Mouse (Mus musculus) Muller cell, postnatal 12 days (primary cell): ENCODE data around the gene Thy1.

Experiments
- DNase-seq: peaks from one replicate; pipeline ENCODE4 v3.0.0-alpha.2; 2015; ENCODE audit errors: inconsistent ontology term

Thy1 gene

DNA sequence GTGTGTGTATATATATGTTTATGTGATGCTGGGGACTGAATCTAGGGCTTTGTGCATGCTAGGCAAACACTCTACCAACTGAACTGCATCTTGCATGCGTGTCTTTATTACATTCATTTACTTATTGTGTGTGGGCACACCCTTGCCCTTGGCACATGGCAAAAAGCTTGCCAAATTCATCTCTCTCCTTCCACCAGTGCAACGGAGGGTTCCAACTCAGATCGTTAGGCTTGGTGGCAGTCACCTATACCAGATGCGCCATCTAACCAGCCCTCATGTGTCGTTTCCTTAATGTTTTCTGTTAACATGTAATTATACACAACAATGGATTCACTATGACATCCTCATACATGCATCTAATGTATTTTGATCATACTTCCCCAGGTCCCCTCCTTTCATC is 39.1 kb downstream of the Thy1 start:
- DNase-seq = no peak

GRCm38 (mm10) chr9:44083392-44084121 is 40.4 kb downstream of the Thy1 start:
- DNase-seq = no peak

- no peak for DNase-seq
These were observed 41.1 kb downstream of the Thy1 start for GRCm38 (mm10) chr9:44084236-44084635.

- DNase-seq = peak; percentile 92
These were observed 41.6 kb downstream of the Thy1 start for GRCm38 (mm10) chr9:44084659-44085229.

DNA sequence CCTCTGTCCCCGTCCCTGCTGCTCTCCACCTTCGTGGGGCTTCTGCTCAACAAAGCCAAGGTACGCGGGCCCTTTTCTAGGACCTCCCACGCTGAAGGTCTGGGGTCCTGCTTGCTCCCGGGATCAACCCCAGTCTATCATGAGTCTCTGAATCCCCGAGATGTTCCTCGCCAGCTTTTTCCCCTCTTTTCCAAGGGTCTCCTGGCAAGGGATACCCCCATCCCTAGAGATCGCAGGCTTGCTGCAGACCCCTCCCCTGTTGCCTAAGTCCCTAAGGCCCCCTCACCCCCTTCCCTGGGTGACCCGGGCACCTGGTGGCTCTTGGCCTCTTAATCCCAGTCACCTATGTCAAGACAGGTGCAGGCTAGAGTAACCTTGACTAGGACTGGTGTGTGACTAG is 42.1 kb downstream of the Thy1 start:
- no peak for DNase-seq

- peak; percentile 44 for DNase-seq
These were observed 42.8 kb downstream of the Thy1 start for GRCm38 (mm10) chr9:44085741-44086665.

- DNase-seq = no peak
These were observed 43.8 kb downstream of the Thy1 start for GRCm38 (mm10) chr9:44086960-44087359.

DNA sequence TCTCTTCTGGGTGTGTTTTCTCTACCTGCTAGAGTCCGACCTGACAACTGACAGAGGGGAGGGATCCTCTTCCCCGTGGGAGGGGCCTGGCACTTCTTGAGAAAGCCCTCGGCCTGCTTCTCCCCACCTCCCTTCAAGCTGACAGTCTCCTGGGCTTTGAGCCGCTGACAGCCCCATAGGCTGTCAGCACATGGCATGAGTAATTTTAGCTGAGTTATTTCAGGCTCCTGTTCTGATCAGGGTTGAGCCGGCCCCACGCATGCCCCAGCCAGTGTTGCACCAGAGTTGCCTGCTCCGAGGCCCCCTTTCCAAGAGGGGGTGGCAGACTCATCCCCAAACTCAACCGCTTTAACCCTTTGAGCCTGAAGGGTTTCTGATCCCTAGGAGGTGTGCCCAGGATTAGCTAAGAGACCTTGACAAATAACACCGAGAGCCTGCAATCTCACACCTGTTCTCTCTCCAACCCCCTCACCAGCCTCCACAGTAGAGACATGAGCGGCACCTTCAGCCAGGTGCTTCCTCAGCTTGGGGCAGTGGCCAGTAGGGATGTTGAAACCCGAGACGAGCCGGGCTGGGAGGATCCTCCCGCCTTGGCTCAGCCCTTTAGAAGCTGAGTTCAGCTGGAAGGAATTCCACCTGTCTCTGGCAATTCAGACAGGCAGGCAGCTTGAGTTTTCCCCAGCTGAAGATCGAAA is 44.7 kb downstream of the Thy1 start:
- DNase-seq = peak; percentile 30

- no peak for DNase-seq
These were observed 45.9 kb downstream of the Thy1 start for GRCm38 (mm10) chr9:44088877-44089608.

DNA sequence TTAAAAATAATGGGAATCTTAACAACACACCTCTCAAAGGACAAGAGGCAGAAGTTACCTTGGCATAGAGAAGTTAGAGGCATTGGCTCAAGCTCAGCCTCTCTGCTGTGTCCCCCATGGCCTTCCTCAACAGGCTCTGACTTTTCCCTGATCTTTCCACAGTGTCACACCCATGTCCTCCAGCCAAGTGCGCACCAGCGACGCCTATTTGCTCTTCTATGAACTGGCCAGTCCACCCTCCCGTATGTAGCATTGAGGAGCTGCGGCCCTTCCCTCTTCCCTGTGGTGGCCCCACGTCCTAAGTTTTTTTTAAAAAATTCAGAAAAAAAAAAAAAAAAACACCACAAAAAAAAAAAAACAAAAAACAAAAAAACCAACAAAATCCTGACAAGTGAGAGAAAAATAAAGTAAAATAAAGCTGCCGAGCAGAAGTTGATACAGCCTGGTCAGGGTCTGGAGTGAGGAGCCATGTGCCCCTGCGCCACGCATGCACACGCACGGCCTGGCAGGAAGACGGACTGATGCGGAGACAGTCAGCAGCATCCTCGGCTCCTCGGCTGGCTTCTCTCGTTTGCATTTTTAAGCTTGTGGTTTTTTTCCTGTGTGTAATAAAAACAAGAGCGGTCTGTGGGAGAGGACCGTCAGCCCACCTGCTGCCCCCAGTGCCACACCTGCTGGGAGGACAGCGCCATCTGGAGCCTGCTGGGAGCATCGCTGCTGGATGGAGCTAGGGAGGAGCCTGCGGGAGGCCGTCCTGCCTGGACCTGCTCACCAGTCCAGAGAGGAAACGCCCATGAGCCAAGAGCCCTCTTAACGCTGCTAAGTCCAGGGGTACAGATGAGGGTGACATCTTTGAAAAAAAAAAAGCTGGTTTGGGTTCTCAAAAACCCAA is 50.7 kb downstream of the Thy1 start:
- DNase-seq = peak; percentile 64

- DNase-seq = no peak
These were observed 51.6 kb downstream of the Thy1 start for GRCm38 (mm10) chr9:44094737-44095136.

GRCm38 (mm10) chr9:44095781-44096180 is 52.6 kb downstream of the Thy1 start:
- DNase-seq = no peak

DNA sequence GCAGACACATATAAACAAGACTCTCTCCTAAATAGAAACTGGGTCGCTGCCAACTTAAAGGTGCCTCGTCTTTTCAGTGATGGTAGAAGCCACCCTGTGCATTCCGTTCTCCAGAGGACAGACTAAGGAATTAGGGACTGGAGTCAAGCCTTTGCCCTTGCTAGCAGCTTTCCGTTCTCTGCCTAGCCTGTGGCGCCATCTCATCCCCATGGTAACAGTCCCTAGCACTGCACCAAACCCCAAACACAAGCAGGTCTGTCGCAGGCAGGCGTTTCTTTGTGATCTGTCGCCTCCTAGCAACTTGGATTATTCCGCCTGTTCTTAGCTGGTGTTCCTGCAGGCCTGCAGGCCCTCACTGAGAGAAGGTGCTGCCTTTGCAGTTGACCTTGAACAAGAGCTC is 53.4 kb downstream of the Thy1 start:
- DNase-seq = no peak
